Mouse (Mus musculus): Measurements from ENCODE around the gene Rnaseh2c. TPM values are rescaled to one million over a fixed set of nuclear protein-coding genes. Genes with fewer than 3 reads are reported as not detected.

Gene Rnaseh2c
- total RNA-seq (2015) (116 and 125 TPM in 2 replicates), total RNA-seq (2017) (94.6 and 136 TPM in 2 replicates)

DNA sequence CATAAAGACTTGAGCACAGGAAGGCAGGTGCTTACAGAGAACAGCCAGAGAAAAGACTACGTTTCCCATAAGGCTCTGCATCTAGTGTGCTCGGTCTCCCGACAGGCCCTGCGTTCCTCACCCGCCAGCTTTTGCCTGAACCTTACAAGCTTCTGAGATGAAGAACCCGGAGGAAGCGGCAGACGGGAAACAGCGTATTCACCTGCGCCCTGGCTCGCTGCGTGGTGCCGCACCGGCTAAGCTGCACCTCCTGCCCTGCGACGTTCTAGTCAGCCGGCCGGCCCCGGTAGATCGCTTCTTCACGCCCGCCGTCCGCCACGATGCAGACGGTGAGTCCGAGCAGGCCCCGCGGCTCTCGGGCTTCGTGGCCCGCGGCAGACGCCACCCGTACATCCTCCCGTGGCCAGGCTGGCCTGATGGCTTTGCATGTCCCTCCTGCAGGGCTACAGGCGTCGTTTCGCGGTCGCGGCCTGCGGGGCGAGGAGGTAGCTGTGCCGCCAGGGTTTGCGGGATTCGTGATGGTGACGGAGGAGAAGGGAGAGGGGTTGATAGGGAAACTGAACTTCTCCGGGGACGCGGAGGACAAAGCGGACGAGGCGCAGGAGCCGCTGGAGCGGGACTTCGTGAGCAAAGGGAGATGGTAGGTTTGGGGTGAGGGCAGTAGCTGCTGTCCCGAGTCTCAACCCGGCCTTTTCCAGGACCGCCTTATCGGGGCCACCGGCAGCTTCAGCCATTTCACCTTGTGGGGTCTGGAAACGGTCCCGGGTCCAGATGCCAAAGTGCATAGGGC is at the start of gene Rnaseh2c:
Rnaseh2c (plus strand) TSS at position 122 of the 790 bp plus-strand sequence.
- peak; percentile 83 for ATAC-seq (ENCODE audit: poor library complexity, severe bottlenecking)

DNA sequence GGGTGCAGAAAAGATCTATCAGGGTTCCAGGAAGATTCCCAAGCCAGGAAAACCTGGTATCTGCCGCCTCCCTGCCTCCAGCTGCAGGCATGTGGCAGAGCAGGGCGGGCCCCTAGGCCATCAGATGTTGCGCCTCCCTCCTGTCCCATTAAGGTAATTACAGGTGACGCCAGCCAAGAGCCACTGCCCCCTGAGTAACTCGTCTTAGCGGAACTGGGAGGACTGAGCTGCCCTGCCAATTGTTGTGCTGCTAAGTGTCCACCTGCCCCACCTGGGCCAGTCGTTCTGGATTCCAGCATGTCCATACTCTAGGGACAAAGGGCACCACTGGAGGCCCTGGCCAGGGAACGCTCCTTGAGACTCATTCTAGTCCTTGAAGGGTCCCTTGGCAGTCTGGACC is 47.9 kb upstream of the Rnaseh2c start:
- no peak for ATAC-seq (ENCODE audit: poor library complexity, severe bottlenecking)

DNA sequence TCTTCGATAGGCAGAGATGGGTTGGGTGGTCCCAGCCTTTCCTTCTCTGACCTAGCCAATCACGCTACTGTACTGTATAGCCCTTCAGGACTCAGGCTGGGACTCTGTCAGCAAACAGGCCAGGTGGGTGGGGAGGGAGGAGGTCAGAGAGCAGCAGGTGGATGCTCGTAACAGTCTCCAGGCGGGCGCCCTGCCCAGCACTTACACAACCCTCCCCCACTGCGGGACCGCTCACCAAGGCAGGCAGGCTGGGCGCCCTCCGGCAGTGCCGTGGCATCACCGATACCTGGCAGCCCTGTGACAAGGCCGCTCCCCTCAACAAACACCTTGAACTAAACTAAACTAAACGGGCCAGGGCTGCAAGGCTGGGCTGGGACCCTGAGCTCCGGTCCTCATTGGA is 47.5 kb upstream of the Rnaseh2c start:
- ATAC-seq (ENCODE audit: poor library complexity, severe bottlenecking) = no peak

DNA sequence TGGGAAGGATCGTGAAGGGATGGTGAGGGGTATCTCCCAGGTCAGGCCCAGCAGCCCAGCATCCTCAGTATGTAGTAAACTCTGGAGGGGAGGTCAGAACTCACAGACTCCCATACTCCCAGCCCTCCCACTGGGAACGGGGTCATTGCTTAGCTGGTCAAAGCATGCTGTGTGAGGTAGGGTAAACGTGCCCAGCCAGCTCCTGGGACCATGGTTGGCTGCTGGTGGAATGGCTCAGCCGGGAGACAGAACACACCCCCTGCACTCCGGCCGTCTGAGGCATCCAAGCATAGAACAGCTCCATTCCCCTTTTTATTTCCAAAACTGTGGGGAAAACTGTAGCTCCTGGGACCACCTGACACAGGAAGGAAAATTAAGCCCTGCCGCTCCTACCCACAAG is 43.5 kb upstream of the Rnaseh2c start:
- ATAC-seq (ENCODE audit: poor library complexity, severe bottlenecking) = no peak

DNA sequence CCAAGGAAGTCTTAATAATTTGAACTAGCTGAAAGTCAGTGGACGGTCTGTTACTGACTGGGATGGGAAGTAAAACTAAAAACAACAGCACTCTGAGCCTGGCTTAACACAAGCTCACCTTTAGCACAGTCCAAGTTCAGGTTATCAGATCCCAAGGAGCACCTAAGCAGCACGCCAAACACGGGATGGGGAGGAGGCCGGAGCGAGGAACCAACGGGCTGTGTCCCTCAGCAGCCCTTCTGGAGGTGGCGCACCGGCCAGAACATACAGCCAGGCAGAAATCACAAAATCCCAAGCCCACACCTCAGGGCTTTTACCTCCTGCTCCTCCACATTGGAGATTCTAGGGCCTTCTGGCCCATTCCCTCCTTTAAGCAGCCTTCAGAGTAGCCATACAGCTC is 42.9 kb upstream of the Rnaseh2c start:
- ATAC-seq (ENCODE audit: poor library complexity, severe bottlenecking) = no peak

DNA sequence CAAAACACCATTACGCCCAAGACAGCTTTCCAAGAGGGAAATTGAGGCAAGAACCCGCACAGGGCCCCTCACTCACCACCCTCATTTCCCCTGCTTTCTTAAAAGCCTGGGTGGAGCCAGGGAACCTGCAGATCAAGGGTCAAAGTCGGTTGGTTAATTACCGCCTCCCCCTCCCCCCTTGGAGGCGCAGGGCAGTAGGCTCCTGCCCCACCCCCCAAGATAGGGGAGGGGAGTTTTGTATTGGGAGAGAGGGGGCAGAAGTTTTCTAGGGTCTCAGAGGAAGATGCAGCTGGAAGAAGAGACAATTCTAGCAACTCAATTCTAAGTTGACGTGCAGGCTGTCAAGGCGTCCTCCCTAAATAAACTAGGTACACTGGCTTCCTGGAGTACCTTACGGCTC is 42.4 kb upstream of the Rnaseh2c start:
- no peak for ATAC-seq (ENCODE audit: poor library complexity, severe bottlenecking)

DNA sequence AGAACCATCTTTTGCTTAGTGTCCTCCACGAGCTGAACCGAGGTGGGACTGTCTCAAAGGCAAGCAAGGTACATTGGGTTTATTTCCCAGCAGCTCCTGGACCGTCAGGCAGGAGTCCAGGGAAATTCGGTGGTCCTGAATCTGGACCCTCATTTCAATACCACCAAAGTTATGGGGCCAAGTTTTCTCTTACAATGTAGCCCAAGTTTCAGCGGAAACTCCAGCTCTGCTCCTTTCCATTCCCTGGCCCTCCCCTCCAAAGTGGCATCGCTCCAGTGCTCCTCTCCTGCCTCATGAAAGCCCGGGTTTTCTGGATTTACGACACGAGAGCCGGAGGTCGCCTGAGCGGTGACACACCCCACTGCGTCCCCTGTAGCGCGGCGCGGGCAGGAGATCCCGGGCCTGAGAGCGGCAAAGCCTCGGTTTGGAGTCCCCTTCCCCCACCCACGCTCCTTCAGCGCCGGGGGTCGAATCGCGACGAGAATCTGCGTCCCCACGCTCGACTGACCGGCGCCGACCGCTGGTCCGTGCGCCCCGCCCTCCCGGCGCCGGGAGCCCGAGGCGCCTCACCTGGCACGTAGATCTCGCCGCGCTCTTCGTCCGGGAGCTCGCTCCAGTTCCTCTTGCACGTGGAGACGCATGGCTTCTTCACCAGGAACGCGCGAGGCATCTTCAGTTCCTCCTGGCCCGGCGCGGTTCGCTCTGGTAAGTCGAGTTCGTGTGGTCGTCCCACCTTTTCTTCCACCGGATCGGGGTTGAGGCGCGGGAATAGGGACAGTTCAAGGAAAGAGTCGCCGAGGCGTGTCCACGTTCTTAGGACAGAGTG is 41.8 kb upstream of the Rnaseh2c start:
- ATAC-seq (ENCODE audit: poor library complexity, severe bottlenecking) = peak; percentile 64

DNA sequence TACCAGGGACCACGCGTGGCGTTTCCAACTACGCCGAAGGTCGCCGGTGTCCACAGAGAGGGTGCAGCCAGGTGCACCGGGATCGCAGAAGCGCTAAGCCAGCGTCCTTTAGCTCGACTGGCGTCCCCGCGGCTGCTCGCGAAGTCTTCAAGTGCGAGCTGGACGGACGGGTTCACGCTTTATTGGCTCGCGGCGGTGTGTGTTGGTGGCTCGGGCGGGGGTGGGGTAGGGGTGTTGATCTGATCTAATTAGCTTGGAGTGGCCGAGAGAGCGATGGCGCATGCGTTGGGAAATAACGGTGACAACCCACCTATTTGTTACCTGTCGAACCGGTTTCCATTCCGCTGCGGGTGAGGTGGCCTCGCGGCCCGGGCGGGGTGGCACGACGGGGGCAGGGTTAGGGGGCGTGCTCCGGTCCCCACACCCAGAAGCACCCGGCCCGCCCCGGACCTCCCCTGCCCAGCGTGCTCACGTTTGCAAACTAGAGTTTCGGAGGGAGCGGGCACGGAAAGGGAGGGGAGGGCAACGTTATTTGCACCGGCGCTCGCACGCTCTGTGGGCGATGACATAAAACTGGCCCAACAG is 41.1 kb upstream of the Rnaseh2c start, which contains the start of gene Ovol1:
Ovol1 (minus strand) TSS at position 190 of the 585 bp plus-strand sequence.
- ATAC-seq (ENCODE audit: poor library complexity, severe bottlenecking) = no peak

DNA sequence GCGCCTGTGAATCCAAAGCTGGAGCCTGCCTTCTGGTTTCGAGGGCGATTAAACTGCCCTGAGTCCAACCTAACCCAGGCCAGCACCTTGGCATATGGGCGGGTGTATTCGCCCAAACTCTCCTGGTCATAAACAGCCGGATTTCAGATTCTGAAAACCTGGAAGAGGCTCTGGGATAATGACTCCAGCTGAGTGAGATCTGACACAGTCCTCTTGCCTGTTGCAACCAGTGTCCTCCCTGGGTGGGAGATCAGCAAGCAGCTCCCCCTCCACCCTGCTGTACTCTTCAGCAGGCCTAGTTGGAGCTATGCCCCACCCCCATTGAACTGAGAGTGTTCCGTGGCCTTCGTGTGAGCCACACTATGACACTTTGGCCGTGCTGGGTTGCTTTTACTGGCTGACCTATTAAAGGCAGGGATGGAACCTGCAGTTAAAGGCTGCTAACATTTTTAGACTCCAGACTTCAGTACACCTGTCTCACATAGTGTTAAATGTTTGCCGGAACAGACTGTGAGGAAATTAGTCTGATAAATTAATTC is 40.4 kb upstream of the Rnaseh2c start:
- no peak for ATAC-seq (ENCODE audit: poor library complexity, severe bottlenecking)

DNA sequence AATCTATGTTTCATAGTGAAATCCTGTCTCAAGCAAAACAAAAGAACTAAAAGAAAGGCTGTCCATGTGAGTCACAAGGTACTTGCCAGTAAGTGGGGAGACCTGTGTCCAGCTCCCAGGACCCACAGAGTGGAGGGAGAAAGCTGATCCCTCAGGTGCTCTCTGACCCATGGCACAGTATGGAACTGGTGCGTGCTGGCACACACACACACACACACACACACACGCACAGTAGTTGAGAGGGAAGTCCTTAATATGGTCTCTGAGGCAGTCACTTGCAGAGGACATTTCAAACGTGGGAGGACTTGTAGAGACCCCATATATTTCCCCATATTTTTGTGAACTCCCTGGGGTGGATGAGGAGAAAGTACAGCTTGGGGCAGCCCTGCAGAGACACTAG is 39.8 kb upstream of the Rnaseh2c start:
- no peak for ATAC-seq (ENCODE audit: poor library complexity, severe bottlenecking)

DNA sequence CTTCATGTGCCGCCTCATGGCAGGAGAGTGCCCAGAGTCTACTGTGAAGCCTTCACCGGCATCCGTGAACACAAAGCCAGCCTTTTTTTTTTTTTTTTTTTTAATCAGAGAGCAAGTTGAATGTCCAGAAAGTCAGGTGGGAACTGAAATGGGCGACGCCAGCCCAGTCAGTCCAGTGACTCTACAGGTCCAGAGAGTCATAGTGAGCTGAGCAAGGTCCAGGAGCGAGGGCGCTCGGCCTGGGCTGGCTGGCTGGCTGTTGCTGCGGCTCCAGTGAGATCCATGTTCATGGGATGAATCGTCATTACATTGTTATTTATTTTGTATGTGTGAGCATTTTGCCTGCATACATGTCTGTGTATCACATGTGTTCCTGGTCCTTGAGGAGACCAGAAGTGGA is 38.9 kb upstream of the Rnaseh2c start:
- ATAC-seq (ENCODE audit: poor library complexity, severe bottlenecking) = no peak

DNA sequence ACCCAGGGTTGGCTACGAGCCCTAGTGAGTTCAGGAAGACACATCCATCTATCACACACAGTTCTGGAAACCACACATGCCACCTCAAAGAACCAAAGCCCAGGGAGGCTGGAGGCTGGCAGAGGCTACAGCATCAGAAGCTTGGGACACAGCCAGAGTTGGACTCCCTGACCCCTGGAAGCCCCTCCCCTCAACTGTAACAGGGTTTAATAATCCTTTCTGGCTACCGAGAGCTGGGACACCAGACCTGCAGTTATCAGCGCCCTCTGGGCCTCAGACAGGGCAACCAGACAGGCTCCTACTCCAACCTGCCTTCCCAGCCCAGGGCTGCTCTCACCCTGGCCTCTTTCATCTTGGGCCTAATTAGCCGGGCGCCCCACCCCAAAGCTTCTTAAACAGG is 35.4 kb upstream of the Rnaseh2c start:
- no peak for ATAC-seq (ENCODE audit: poor library complexity, severe bottlenecking)

DNA sequence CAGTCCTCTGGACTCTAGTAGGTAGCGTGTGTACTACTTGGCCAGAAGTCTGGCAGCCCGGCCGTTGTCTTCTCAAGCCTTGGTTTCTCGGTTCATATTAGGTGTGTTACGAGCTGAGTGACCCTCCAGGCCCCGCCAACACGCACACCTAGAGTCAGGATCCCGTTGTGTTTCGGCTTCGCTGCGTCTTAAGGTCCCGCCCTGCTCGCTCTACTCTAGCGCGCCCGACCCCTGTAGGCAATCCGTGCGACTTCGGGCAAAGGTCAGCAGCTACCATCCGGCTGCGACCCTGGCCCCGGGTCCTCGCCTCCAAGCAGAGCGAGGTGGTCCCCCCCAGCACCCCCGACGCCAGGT is 34.5 kb upstream of the Rnaseh2c start:
- no peak for ATAC-seq (ENCODE audit: poor library complexity, severe bottlenecking)

DNA sequence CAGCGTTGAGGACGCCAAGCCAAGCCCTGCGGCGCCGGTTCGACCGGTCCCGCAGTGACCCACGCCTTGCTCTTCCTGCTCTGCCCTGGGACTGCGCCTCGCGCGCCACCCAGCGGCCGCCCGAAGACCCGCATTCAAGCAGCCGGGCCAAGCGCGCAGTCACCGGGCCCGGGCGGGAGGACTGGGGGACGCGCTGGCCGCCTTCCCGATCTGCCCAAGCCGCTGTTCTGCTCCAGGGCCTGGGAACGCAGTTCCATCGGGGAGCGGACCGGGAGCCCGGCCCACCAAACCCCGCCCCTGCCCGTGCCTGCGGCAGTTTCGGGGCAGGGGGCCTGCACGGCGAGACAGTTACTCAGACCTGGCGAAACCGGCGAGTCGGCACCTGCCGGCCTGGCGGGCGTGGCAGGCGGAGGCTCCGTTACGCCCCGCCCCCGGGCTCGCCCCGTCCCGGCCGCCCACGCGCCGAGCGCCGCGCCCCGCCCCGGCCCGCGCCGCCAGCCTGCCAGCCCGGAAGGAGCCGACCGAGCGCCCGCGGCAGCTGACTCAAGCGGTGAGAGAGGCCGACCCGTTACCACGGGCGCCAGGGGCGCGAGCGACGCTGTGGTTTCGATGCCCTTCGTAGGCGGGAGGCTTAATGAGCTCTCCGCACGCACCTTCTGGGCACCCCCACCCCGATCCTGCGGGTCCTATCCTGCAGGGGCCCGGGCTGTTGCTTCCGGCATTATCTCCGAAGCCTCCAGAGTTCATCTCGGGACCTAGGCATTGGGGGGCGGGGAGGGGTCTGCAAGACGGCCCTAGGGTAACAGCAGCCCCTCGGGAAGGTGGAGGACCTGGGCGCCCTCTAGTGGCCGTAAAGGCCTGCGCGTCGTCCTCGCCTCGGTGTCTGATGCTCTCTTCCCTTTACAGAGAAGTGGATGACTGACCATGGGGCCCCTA is 33.9 kb upstream of the Rnaseh2c start, which contains the start of gene Ap5b1:
Ap5b1 (plus strand) TSS at position 492 of the 936 bp plus-strand sequence.
- peak; percentile 56 for ATAC-seq (ENCODE audit: poor library complexity, severe bottlenecking)

DNA sequence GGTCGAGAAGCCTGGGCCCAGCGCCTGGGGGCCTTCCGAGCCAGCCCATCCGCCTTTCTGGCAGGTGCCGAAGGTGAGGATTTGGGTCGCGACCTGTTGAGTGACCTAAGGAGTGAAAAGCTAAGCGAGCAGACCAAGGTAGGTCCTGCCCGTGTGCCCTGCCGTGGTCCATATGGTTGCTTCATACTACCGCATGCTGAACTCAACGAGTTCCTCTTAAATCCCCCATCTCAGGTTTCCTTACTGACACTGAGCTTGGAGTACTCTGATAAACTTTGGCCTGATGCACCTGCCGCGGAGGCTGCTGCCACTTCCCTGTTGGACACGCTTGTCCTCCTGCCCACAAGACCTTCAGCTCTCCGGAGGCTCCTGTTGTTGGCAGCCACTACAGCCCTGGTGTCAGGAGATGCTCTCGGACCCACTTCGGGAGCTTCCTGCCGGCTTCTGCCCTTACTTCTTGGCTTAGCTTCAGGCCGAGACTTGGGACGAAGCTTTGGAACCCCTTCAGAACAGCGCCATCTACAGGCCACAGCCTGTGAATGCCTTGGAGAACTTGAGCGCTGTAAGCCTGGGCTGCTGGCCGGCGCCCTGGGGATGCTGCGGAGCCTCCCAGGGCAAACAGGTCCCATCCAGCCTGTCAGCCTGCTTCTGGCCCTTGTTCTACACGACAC is 33.1 kb upstream of the Rnaseh2c start:
- peak; percentile 39 for ATAC-seq (ENCODE audit: poor library complexity, severe bottlenecking)

DNA sequence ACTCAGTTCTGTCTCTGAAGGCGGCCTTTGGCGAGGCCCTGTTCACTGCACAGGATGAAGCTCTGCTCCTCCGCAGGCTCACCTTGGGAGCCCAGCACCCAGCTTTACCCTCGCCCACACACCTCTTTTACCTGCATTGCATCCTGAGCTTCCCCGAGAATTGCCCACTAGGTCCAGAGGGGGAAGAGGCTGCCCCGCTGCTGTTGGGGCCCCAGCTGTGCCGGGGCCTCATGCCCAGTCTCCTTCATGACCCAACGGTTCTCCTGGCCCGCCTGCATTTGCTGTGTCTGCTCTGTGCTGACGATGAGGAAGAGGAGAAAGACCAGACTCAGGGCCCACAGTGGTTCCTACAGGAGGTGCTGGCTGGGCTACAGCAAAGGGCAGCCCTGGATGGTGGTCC is 32.2 kb upstream of the Rnaseh2c start:
- ATAC-seq (ENCODE audit: poor library complexity, severe bottlenecking) = no peak

DNA sequence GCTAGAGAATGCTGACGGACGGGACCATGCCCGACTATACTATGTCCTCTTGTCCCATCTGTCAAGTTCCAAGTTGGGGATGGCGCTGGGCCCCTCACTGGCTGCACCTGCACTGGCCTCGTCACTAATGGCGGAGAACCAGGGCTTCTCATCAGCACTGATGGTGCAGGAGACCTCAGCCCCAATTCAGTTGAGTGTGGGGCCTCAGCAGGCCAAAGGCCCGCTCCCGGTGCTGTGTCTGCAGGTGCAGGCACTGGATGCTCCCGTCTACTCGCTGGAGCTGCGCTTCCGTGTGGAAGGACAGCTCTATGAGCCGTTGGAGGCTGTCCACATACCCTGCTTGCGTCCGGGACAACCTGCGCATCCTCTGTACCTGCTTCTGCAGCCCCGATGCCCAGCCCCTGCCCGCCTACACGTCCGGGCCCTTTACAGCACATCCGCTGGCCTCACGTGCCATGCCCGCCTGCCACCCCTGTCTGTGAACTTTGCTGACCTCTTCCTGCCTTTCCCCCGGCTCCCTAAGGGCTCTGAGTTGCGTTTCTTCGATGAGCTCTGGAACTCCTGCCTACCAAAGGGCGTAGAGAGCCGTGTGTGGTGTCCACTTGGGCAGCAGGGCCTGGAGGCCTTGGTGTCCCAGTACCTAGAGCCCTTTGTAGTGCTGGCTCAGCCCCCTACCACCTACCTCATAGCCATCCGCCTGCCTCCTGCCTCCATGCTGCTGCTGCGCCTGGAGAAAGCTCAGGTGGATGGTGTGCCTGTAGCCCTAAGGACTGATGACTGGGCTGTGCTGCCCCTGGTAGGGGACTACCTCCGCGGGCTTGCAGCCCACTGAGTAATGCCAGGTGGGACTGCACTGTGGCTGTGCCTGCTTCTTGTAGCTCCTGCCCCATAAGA is 31.1 kb upstream of the Rnaseh2c start:
- no peak for ATAC-seq (ENCODE audit: poor library complexity, severe bottlenecking)

DNA sequence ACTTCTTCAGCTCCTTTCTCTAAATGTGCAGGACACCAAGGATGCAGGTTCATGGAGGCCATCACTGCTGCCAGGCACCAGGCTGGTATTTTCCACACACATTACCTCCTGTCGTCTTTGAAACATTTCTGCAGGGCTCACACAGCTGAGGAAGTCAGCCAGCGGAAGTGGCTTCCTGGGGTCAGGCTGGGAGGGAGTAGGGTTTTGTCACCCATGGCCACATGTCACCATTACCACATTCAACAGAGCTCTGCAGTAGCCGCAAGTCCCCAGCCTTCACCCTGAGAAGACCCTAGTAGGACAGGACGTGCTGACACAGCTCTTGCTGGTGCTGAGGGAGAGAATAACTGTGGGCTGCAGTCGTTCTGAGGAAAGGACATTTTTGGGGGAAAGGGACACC is 29.8 kb upstream of the Rnaseh2c start:
- ATAC-seq (ENCODE audit: poor library complexity, severe bottlenecking) = peak; percentile 66
